Mouse (Mus musculus) small intestine, adult 2 months (tissue): ENCODE results near the gene Tyms. TPM values are rescaled to one million over a fixed set of nuclear protein-coding genes. Genes with fewer than 3 reads are reported as not detected.

Experiments used
- H3K27ac ChIP-seq: fragments of 200-500 bp; 2 replicates; pipeline ENCODE4 v1.5.1; 2012; ENCODE audit warnings: low read depth, low read length, control low read depth, inconsistent platforms; ENCODE audit not compliant: insufficient read depth
- H3K27me3 ChIP-seq: fragments of 200-500 bp; 2 replicates; pipeline ENCODE4 v1.6.1; 2012; ENCODE audit warnings: mild to moderate bottlenecking, moderate library complexity, low read length, inconsistent platforms; ENCODE audit not compliant: control insufficient read depth, insufficient read depth
- H3K36me3 ChIP-seq: fragments of 200-500 bp; 2 replicates; pipeline ENCODE4 v1.6.1; 2012; ENCODE audit warnings: mild to moderate bottlenecking, low read length, control low read depth, inconsistent platforms; ENCODE audit not compliant: control insufficient read depth, insufficient read depth
- H3K4me1 ChIP-seq: fragments of 200-500 bp; 2 replicates; pipeline ENCODE4 v1.6.1; 2012; ENCODE audit warnings: low read length, inconsistent platforms, mixed read lengths; ENCODE audit not compliant: control insufficient read depth, insufficient read depth, insufficient read length
- H3K4me3 ChIP-seq: fragments of 200-500 bp; 2 replicates; pipeline ENCODE4 v1.5.1; 2012; ENCODE audit warnings: low read depth, mild to moderate bottlenecking, control low read depth, inconsistent platforms, low read length, moderate library complexity
- CTCF ChIP-seq: fragments of 200-500 bp; IDR thresholded peaks from 2 replicates; pipeline ENCODE4 v1.5.1; 2012; ENCODE audit warnings: low read depth, mild to moderate bottlenecking, control low read depth, inconsistent platforms, low read length, moderate library complexity, mixed read lengths; ENCODE audit not compliant: insufficient replicate concordance, insufficient read length; ENCODE audit errors: extremely low read depth
- POLR2A ChIP-seq: fragments of 200-500 bp; IDR thresholded peaks from 2 replicates; pipeline ENCODE4 v1.6.1; 2012; ENCODE audit warnings: low read depth, mild to moderate bottlenecking, control low read depth, inconsistent platforms, low read length, moderate library complexity
- WGBS: fragments of 180-500 bp; shearing (Covaris S2); methylation state at CpG from one replicate; pipeline ENCODE4 v1.1.7; 2018; 5-methylcytosine and 5-hydroxymethylcytosine counted together
- polyA plus RNA-seq: library from polyadenylated mRNA; depleted of rRNA; stranded (reverse); fragments of >200 nt; gene quantifications from 2 replicates; pipeline ENCODE4 v1.2.3, GENCODE M21; 2012; rRNA removed

Tyms gene
- 11.5 and 27.8 TPM in 2 replicates for polyA plus RNA-seq

- peak within 1 kb of the TSS; percentile 48; the same call in 1 of the 2 replicates for H3K27ac ChIP-seq
- 1% methylated on average over 45 of the region's 45 CpGs for WGBS
- no peaks in the 10 kb centered on the region for H3K27me3 ChIP-seq
- TF ChIP-seq POLR2A: no peak; the same call in 1 of the 2 replicates
- TF ChIP-seq CTCF: no peak
- peak within 1 kb of the TSS; percentile 93 for H3K4me3 ChIP-seq
- H3K4me1 ChIP-seq: no peaks in the 10 kb centered on the region
- peaks cover 7% of the 10 kb centered on the region for H3K36me3 ChIP-seq
Measured at GRCm38 (mm10) chr5:30072825-30073821, at the start of gene Tyms. Gene Tyms, minus strand, starts transcription at chr5:30073617.

- no peak overlapping the region for H3K27ac ChIP-seq
- peaks cover 74% of the 10 kb centered on the region for H3K36me3 ChIP-seq
- peaks cover 5% of the 10 kb centered on the region for H3K4me1 ChIP-seq
- no peaks in the 10 kb centered on the region for H3K27me3 ChIP-seq
- WGBS: 92% methylated on average over 6 of the region's 6 CpGs
- no peak for TF ChIP-seq CTCF
- no peak for TF ChIP-seq POLR2A
- H3K4me3 ChIP-seq: no peak overlapping the region
Measured at GRCm38 (mm10) chr5:30122481-30122880, 49.1 kb upstream of the Tyms start.

- Histone ChIP-seq H3K4me1 (peaks cover 5% of the 10 kb centered on the region), H3K4me3 (no peak overlapping the region), H3K27me3 (no peaks in the 10 kb centered on the region), H3K27ac (no peak overlapping the region), H3K36me3 (peaks cover 64% of the 10 kb centered on the region)
- no peak for TF ChIP-seq POLR2A
- TF ChIP-seq CTCF: no peak
- 41% methylated on average over 7 of the region's 7 CpGs for WGBS
Measured at GRCm38 (mm10) chr5:30120106-30120505, 46.7 kb upstream of the Tyms start.

- Histone ChIP-seq H3K27ac (no peak overlapping the region), H3K27me3 (peaks cover 9% of the 10 kb centered on the region), H3K36me3 (peaks cover 56% of the 10 kb centered on the region), H3K4me1 (peaks cover 10% of the 10 kb centered on the region), H3K4me3 (no peak overlapping the region)
- no peak for TF ChIP-seq POLR2A
- WGBS: 51% methylated on average over 6 of the region's 6 CpGs
Measured at GRCm38 (mm10) chr5:30119163-30119562, 45.7 kb upstream of the Tyms start.

- Histone ChIP-seq H3K4me3 (no peak overlapping the region), H3K4me1 (peaks cover 11% of the 10 kb centered on the region), H3K27me3 (peaks cover 14% of the 10 kb centered on the region), H3K36me3 (peaks cover 46% of the 10 kb centered on the region), H3K27ac (no peak overlapping the region)
- TF ChIP-seq POLR2A (no peak), CTCF (no peak)
- WGBS: 87% methylated on average over 1 of the region's 1 CpGs
Measured at GRCm38 (mm10) chr5:30118018-30118417, 44.6 kb upstream of the Tyms start.

GRCm38 (mm10) chr5:30115718-30116117 is 42.3 kb upstream of the Tyms start:
- H3K36me3 ChIP-seq: peaks cover 24% of the 10 kb centered on the region
- H3K27me3 ChIP-seq: peaks cover 14% of the 10 kb centered on the region
- H3K4me3 ChIP-seq: no peak overlapping the region
- H3K4me1 ChIP-seq: peaks cover 11% of the 10 kb centered on the region
- TF ChIP-seq CTCF (no peak), POLR2A (no peak)
- H3K27ac ChIP-seq: no peak overlapping the region
- 75% methylated on average over 10 of the region's 10 CpGs for WGBS

GRCm38 (mm10) chr5:30114761-30115140 is 41.3 kb upstream of the Tyms start:
- peak overlapping the region; percentile 57 for H3K4me3 ChIP-seq
- TF ChIP-seq POLR2A (no peak), CTCF (no peak)
- no peak overlapping the region for H3K27ac ChIP-seq
- peaks cover 16% of the 10 kb centered on the region for H3K36me3 ChIP-seq
- peaks cover 14% of the 10 kb centered on the region for H3K27me3 ChIP-seq
- peaks cover 6% of the 10 kb centered on the region for H3K4me1 ChIP-seq
- 2% methylated on average over 28 of the region's 28 CpGs for WGBS
